Mouse (Mus musculus) lung, embryonic 14.5 days (tissue): Measurements from ENCODE around the gene Chat. TPM values are rescaled to one million over a fixed set of nuclear protein-coding genes. Genes with fewer than 3 reads are reported as not detected.
A peak's percentile ranks its signal among the peaks of the same experiment; 100 is the strongest.

Experiments used
- ATAC-seq: fragments of 200-750 bp; cut with Nextera tagmentation; 2 replicates; pipeline ENCODE4 v1.8.0; 2017; ENCODE audit warnings: mild to moderate bottlenecking, moderate TSS enrichment, moderate library complexity; ENCODE audit not compliant: insufficient read depth
- DNase-seq: peaks from one replicate; pipeline ENCODE4 v3.0.0-alpha.2; 2015
- H3K27ac ChIP-seq: fragments of 300-500 bp; sonication (generic); 2 replicates; pipeline ENCODE4 v1.5.1; 2014; ENCODE audit warnings: low read depth, mild to moderate bottlenecking, moderate library complexity
- H3K27me3 ChIP-seq: fragments of 300-500 bp; sonication (generic); 2 replicates; pipeline ENCODE4 v1.6.1; 2014; ENCODE audit warnings: low read length, control low read depth; ENCODE audit not compliant: insufficient read depth
- H3K36me3 ChIP-seq: fragments of 300-500 bp; sonication (generic); 2 replicates; pipeline ENCODE4 v1.6.1; 2014; ENCODE audit warnings: control low read depth; ENCODE audit not compliant: insufficient read depth
- H3K4me1 ChIP-seq: fragments of 300-500 bp; sonication (generic); 2 replicates; pipeline ENCODE4 v1.6.1; 2014; ENCODE audit warnings: antibody characterized with exemption, control low read depth; ENCODE audit not compliant: insufficient read depth
- H3K4me2 ChIP-seq: fragments of 300-500 bp; sonication (generic); 2 replicates; pipeline ENCODE4 v1.6.1; 2014; ENCODE audit warnings: mild to moderate bottlenecking
- H3K4me3 ChIP-seq: fragments of 300-500 bp; sonication (generic); 2 replicates; pipeline ENCODE4 v1.5.1; 2014; ENCODE audit warnings: low read depth, low read length
- H3K9ac ChIP-seq: fragments of 300-500 bp; sonication (generic); 2 replicates; pipeline ENCODE4 v1.6.1; 2014
- H3K9me3 ChIP-seq: fragments of 300-500 bp; sonication (generic); 2 replicates; pipeline ENCODE4 v1.6.1; 2016; ENCODE audit warnings: low read depth, low read length, control low read depth
- CTCF ChIP-seq: IDR thresholded peaks from 2 replicates; pipeline ENCODE4 v1.5.1; 2016; ENCODE audit warnings: antibody characterized with exemption, low read depth
- WGBS: fragments of 180-500 bp; shearing (Covaris S2); extraction: QIAGEN DNeasy Blood & Tissue Kit; methylation state at CpG from one replicate; pipeline ENCODE4 v1.1.7; 2014; 5-methylcytosine and 5-hydroxymethylcytosine counted together
- polyA plus RNA-seq: library from polyadenylated mRNA; unstranded; fragments of >200 nt; fragmentation: Nextera tagmentation; extraction: Ambion mirVana; gene quantifications from 2 replicates; pipeline ENCODE4 v1.2.1, GENCODE M21; 2014

The Chat gene
- polyA plus RNA-seq, 1 experiment from 2014 or later = not detected

DNA sequence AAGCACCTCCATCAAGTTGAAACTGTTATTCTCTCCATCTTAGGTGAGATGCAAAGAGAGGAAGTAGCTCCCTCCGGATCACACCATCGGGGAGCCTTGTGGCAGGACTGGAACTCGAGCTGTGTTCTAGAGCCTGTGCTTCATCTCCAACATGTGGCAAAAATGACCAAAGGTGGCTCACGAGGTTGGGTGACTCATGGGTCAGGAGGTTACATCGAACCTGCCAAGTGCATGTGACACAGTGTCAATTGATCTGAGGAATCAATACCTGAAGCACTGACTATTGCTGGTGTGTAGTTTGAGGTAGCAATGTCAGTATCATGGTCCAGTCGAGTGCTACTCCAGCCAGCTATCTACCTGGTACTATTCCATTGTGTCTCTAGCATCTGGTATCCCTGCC is 10.8 kb upstream of the Chat start:
- H3K36me3 ChIP-seq = no peaks in the 10 kb centered on the region
- H3K27me3 ChIP-seq = no peaks in the 10 kb centered on the region
- DNase-seq = no peak
- TF ChIP-seq CTCF = no peak
- 70% methylated on average over 6 of the region's 6 CpGs for WGBS
- no peak overlapping the region for H3K27ac ChIP-seq
- H3K9ac ChIP-seq = no peak overlapping the region
- no peak for ATAC-seq
- no peaks in the 10 kb centered on the region for H3K4me1 ChIP-seq
- H3K4me2 ChIP-seq = no peak overlapping the region
- H3K9me3 ChIP-seq = no peaks in the 10 kb centered on the region
- H3K4me3 ChIP-seq = no peak overlapping the region

DNA sequence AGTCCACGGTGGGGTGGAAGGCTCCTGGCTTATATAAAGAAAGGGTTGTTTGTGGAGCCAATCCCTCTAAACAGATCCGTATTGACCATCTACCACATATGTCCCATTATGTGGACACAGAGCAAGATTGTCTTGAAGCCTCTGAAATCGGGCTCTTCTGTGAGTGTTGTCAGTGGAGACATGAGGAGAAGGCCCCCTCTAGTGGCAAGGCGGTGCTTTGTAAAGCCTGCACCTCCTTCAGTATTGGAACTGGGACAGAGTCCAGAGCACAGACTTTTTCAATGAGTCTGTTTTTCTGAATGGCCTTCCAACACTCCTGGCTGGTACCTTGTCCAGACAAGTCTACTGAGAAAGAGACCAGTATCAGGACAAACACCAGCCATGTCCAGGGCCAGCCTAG is 7.2 kb upstream of the Chat start:
- no peak overlapping the region for H3K4me2 ChIP-seq
- DNase-seq (peak; percentile 78), ATAC-seq (no peak)
- no peaks in the 10 kb centered on the region for H3K36me3 ChIP-seq
- TF ChIP-seq CTCF = peak; percentile 76
- no peaks in the 10 kb centered on the region for H3K9me3 ChIP-seq
- H3K27me3 ChIP-seq = no peaks in the 10 kb centered on the region
- WGBS = 9% methylated on average over 4 of the region's 4 CpGs
- no peak overlapping the region for H3K27ac ChIP-seq
- H3K9ac ChIP-seq = no peak overlapping the region
- no peak overlapping the region for H3K4me3 ChIP-seq
- H3K4me1 ChIP-seq = no peaks in the 10 kb centered on the region

DNA sequence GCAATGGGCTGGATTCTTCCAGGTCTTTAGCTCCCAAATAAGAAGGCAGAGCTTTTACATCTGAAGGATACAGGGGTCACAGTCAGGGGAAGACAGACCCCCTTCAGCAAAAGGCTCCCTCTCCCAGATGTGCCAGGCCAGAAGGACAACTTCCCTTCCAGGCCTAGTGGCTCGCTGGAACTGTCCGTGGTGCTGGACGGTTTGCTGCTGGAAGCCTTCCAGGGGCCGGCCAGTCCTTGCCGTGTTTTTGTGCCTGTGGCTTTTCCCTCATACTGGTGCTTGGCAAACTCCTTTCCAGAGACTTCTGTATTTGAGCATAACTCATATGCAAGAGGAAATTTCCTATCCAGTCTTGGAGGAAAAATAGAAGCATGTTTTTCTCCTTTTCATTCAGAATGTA is 1.8 kb upstream of the Chat start:
- no peak for ATAC-seq
- 5% methylated on average over 5 of the region's 5 CpGs for WGBS
- DNase-seq = peak; percentile 91
- Histone ChIP-seq H3K4me1 (no peaks in the 10 kb centered on the region), H3K9me3 (no peaks in the 10 kb centered on the region), H3K4me3 (no peak overlapping the region), H3K36me3 (no peaks in the 10 kb centered on the region), H3K27me3 (peaks cover 47% of the 10 kb centered on the region), H3K27ac (no peak overlapping the region), H3K9ac (no peak overlapping the region), H3K4me2 (no peak overlapping the region)
- TF ChIP-seq CTCF = no peak

DNA sequence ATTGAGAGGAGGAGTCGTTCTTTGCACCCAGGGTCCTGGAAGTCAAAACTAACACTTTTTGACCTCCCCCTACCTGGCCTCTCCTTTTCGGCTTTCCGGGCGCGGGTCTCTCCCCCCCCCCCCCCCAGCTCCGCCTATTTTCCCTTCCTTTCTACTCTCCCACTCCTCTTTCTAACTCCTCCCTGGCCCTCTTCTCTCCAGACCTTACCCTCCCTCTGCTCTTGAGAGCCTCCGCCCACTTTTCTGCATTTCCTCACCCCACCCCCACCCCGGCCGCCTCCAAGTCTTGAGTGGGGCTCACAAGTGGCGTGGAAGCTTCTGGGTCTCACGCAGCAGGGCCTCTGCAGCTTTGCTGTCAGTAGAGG is 301 bp downstream of the Chat start:
- DNase-seq (no peak), ATAC-seq (no peak)
- Histone ChIP-seq H3K36me3 (no peaks in the 10 kb centered on the region), H3K4me2 (peak overlapping the region; percentile 58; the same call in 1 of the 2 replicates), H3K4me1 (no peaks in the 10 kb centered on the region), H3K4me3 (peak overlapping the region; percentile 32; the same call in 1 of the 2 replicates), H3K9ac (no peak overlapping the region), H3K9me3 (no peaks in the 10 kb centered on the region), H3K27me3 (peaks cover 68% of the 10 kb centered on the region), H3K27ac (no peak overlapping the region)
- WGBS = 3% methylated on average over 7 of the region's 11 CpGs
- TF ChIP-seq CTCF = no peak

DNA sequence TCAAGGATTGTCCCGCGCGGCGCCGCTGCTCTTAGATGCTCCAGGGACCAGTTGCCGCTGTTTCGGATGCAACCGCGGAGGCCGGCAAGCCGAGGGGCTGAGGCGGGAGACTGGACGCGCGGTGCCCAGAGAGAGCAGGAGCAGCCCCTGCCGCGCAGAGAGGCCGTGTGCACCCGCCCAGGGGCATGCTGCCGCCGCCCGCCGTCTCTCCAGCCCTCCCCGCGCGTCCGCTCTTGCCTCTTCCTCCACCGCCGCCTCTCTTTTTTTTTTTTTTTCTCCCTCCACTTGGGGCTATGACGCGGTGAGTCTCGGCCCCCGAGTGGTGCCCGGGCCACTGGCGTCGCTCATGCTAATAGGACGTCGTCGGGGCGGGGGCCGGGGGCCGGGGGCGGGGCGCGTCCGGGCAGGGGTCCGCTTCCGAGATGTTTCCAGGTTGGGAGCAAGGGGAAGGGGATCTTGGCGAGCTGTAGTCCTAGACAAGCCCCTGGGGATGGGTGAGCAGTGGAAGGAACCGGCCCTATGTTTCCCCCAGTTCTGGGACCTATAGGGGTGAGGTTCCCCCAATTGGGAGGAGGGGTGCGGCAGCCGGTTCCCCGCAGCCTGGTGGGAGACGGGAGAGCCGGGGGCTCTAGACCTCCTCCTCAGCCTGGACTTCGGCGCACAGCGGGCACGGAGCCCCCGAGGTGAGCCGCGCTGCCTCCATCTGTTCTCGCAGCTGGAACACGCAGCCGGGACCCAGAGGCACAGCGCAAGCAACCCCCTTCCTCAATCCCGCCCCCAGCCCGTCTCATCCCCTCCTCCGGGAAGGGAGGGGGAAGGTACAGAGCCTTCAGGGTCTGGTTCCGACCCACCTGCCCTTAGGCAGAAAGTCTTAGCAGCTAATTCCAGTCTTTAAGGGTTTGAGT is 936 bp downstream of the Chat start, which contains the start of gene Slc18a3:
Gene Slc18a3 (minus strand): TSS at position 250 of the 905 bp plus-strand sequence.
- Histone ChIP-seq H3K4me3 (peak within 1 kb of the TSS; percentile 32), H3K27ac (no peak within 1 kb of the TSS), H3K9me3 (no peaks in the 10 kb centered on the region), H3K36me3 (no peaks in the 10 kb centered on the region), H3K9ac (no peak within 1 kb of the TSS), H3K4me2 (peak within 1 kb of the TSS; percentile 58), H3K4me1 (no peaks in the 10 kb centered on the region), H3K27me3 (peaks cover 75% of the 10 kb centered on the region)
- WGBS = under 1% methylated on average over 61 of the region's 70 CpGs
- 0 out of 2 replicates have a peak, but pooled peaks have one; percentile 31 for ATAC-seq
- no peak for TF ChIP-seq CTCF
- peak; percentile 17 for DNase-seq

DNA sequence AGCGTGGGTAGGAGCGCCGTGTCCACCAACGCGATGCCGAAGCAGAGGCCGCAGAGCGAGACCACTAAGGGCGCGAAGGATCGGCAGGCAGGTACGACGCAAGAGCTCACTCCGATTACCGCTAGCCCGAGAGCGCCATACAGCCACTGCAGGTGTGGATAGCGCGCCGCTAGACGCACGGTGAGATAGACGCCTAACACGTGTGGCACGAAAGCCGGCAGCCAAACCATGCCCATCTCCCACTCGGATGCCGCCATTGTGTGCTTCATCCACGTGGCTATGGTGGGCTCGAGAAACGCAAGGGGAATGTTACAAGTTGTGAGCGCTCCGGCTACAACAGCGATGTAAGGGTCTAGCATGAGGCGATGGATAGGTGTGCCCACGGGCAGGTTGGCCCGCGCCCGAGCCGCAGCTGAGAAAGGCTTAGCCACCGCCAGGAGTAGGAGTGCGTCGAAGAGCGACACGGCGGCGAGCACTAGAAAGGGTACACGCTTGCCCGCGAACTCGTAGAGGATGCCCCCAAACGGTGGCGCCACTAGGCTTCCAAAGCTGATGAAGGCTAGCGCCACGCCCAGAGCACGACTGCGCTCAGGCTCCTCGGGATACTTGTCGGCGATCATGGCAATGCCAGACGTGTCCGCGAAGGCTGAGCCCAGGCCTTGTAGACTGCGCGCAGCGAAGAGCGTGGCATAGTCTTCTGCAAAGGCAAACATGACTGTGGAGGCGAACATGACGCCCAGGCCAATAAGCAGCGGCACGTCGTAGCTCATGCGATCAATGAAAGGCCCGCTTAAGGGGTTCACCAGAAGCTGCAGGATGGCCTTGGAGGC is 2.4 kb downstream of the Chat start:
- Histone ChIP-seq H3K9ac (no peak overlapping the region), H3K4me3 (peak overlapping the region; percentile 3; the same call in 1 of the 2 replicates), H3K4me1 (no peaks in the 10 kb centered on the region), H3K27ac (no peak overlapping the region), H3K36me3 (no peaks in the 10 kb centered on the region), H3K27me3 (peaks cover 87% of the 10 kb centered on the region), H3K4me2 (peak overlapping the region; percentile 58; the same call in 1 of the 2 replicates), H3K9me3 (no peaks in the 10 kb centered on the region)
- DNase-seq = no peak
- no peak for TF ChIP-seq CTCF
- no peak for ATAC-seq
- 4% methylated on average over 74 of the region's 74 CpGs for WGBS

DNA sequence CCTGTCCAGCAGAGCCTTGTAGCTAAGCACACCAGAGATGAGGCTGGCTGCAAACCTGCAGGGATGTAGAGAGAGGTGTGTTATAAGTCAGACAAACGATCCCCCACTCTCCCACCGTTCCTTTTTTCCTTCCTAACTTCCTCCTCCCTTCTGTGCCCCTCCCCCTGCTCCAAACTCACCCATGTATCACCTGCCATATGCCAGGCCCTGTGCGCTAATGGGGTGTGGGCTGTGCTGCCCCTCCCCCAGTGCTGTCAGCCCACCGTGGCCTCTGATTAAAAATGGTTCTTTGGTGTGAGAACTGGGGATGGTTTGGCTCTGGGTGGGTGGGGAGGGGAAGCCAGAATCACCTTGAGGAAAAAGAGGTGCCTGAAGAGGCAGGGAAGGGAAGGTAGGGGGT is 13.2 kb downstream of the Chat start:
- no peak overlapping the region for H3K4me3 ChIP-seq
- no peak overlapping the region for H3K27ac ChIP-seq
- H3K36me3 ChIP-seq = no peaks in the 10 kb centered on the region
- DNase-seq (no peak), ATAC-seq (no peak)
- no peak overlapping the region for H3K4me2 ChIP-seq
- no peak overlapping the region for H3K9ac ChIP-seq
- WGBS = 3% methylated on average over 4 of the region's 4 CpGs
- no peaks in the 10 kb centered on the region for H3K4me1 ChIP-seq
- TF ChIP-seq CTCF = no peak
- peaks cover 13% of the 10 kb centered on the region for H3K27me3 ChIP-seq
- no peaks in the 10 kb centered on the region for H3K9me3 ChIP-seq
